Mouse (Mus musculus): ENCODE measurements at regions not wholly inside any gene's neighbourhood (a gene's known extent, or its start where the extent isn't known, plus 50 kb on each side); places are given as distances from the start of the nearest gene placed in this dataset.
A peak's percentile ranks its signal among the peaks of the same experiment; 100 is the strongest.

DNA sequence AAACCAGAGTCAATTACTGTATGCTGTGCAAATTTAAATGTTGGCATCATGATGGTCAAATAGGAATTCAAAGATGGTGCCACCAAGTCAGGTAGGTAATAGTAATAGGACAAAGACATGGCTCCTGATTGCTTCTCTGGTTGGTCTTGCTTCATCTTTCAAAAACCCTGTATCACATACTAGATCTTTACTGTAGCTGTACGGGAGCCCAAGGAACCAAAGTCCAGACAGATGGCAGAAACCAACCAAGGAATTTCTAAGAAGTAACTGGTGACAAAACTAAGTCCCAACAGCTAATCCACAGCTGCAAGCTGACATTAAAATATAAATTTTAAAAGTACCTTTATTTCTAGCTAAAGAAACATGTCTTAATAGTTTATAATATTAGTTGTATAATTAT, 131.7 kb upstream of the Cxxc4 start:
- ATAC-seq: no peak
- in situ Hi-C loops (cut with MboI; ENCODE audit: low pct_unique_long_range_greater_than_20kb): no loop called here
- CTCF ChIA-PET: no interaction called here
- H3K27me3 ChIP-seq: no peaks in the 10 kb centered on the region
- TF ChIP-seq CTCF (IDR thresholded peaks at IDR 0.05): no peak
- POLR2A ChIA-PET: no interaction called here
- no peak for DNase-seq (ENCODE audit: low read depth, low spot score)

DNA sequence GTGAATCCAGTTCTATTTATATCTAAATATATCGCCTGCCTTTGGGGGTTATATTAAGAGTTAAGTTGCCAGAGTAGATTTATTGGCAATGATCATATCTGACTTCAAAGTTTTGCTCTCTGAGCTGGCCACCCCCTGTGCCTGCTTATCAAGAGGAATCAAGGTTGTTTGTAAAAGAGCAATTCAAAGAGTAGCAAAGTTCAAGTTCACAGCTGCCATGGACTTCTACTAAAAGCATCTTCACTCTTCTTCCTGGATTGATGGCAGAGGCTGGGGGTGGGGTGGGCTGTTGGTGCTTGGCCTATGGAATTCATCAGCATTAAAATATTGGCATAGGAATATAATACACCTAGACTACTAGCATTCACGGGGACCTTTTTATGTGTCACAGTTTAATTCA, 131.2 kb upstream of the Cxxc4 start:
- CTCF ChIA-PET: no interaction called here
- in situ Hi-C loops (cut with MboI; ENCODE audit: low pct_unique_long_range_greater_than_20kb): no loop called here
- no peaks in the 10 kb centered on the region for H3K27me3 ChIP-seq
- no peak for ATAC-seq
- no peak for TF ChIP-seq CTCF (IDR thresholded peaks at IDR 0.05)
- no peak for DNase-seq (ENCODE audit: low read depth, low spot score)
- POLR2A ChIA-PET: no interaction called here

DNA sequence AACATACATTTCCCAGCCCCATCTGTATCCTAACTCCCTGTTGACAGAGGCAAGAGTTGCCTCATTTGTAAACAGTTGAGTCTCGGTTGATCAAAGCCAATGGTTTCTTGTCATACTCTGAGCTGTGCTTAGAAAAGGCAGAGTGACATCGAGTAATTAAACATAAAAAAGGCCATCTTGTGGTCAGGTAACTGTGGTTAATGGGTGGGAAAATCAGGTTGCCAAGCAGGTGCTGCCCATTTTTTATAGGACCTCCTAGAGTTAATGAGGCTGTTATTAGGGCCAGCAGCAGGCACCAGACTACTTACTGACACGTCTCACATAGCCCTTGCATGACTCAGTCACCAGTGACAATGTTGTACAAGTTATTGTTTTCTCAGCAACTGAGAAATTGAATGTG, 130.7 kb upstream of the Cxxc4 start:
- no peak for TF ChIP-seq CTCF (IDR thresholded peaks at IDR 0.05)
- ATAC-seq (peak; percentile 33), DNase-seq (ENCODE audit: low read depth, low spot score) (no peak)
- H3K27me3 ChIP-seq: no peaks in the 10 kb centered on the region
- CTCF ChIA-PET: no interaction called here
- POLR2A ChIA-PET: interaction anchor here (0.6 kb wide), 1 partner anchor 130 kb away, joined by 5 read pairs; no protein-coding TSS in a partner anchor
- in situ Hi-C loops (cut with MboI; ENCODE audit: low pct_unique_long_range_greater_than_20kb): no loop called here

DNA sequence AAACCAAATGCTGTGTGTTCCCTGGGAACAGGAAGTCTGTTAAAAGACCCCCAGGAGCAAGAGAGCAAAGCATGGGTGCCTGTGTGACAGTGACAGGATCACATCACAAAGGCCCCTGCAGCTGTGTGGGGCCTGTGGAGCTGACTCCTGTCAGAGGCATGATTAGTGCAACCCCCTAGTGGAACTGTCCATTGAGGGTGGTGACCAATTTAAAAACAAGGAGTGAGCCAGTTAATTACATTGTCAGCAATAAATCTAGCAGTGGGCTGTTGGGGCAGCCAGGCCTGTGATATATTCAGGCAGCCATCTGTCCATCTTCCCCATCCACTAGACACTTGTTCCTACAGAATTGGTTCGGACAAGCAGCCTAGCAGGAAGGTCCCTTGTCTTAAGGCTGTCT, 121.8 kb upstream of the Cxxc4 start:
- H3K27me3 ChIP-seq: no peaks in the 10 kb centered on the region
- in situ Hi-C loops (cut with MboI; ENCODE audit: low pct_unique_long_range_greater_than_20kb): no loop called here
- no peak for ATAC-seq
- DNase-seq (ENCODE audit: low read depth, low spot score): no peak
- TF ChIP-seq CTCF (IDR thresholded peaks at IDR 0.05): no peak
- ChIA-PET CTCF (no interaction called here), POLR2A (no interaction called here)

DNA sequence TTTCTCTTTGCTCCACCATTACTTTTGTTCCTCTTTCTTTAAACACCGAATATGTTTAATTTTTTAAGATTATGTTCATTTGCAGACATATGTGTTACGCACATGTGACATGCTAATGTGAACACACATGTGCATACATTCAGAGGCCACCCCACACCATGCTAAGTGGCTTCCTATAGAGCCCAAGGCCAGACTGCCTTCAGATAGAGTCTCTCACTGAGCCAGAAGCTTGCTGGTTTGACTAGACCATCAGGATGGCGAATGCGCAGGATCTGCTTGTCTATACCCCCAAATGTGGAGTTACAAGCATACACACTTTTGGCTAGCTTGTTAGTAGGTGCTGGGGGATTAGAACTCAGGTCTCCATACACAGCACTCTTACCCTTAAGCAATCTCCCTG, 121.3 kb upstream of the Cxxc4 start:
- DNase-seq (ENCODE audit: low read depth, low spot score) (no peak), ATAC-seq (no peak)
- no peak for TF ChIP-seq CTCF (IDR thresholded peaks at IDR 0.05)
- in situ Hi-C loops (cut with MboI; ENCODE audit: low pct_unique_long_range_greater_than_20kb): no loop called here
- ChIA-PET CTCF (no interaction called here), POLR2A (no interaction called here)
- H3K27me3 ChIP-seq: no peaks in the 10 kb centered on the region

DNA sequence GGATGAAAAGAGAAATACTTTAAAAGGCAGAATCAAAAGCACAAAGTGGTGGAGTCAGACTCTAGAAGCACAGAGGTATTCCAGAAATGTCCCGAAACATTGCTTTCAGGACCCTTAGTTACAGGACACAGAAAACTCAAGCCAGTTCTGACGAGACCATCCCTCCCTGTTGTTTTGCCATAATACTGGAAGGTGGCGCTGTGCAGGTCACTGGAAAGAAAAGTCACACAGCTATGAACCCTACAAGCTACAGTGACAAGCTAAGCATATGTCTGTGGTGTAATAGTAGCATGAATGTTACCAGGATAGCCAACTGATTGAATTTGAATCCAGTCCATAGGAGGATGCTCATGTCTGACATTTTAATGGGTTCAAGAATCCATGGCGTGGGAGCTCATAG, 117.4 kb upstream of the Cxxc4 start:
- H3K27me3 ChIP-seq: no peaks in the 10 kb centered on the region
- in situ Hi-C loops (cut with MboI; ENCODE audit: low pct_unique_long_range_greater_than_20kb): no loop called here
- no peak for ATAC-seq
- no peak for TF ChIP-seq CTCF (IDR thresholded peaks at IDR 0.05)
- ChIA-PET POLR2A (no interaction called here), CTCF (no interaction called here)
- DNase-seq (ENCODE audit: low read depth, low spot score): no peak

DNA sequence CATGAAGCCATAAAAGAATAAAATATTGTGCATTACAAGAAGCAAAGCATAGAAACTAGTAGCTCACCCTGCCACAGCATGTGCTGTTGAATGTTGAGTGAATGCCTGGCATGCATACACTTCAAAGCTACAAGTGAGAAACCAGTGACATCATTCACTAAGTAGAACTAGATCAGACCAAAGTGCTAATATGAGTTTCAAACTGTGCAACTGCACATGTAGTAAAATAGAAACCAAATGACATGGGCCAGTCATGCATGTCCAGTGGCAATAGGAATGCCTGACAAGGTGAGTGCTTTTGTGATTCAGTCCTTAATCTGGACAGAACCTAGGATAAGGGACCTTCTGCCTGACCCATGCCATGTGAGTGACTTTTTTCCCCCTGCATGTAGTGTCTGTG, 111.3 kb upstream of the Cxxc4 start:
- TF ChIP-seq CTCF (IDR thresholded peaks at IDR 0.05): no peak
- DNase-seq (ENCODE audit: low read depth, low spot score) (no peak), ATAC-seq (no peak)
- ChIA-PET CTCF (interaction anchor here (1.6 kb wide), 1 partner anchor 10 kb away, joined by 5 read pairs; no protein-coding TSS in a partner anchor), POLR2A (no interaction called here)
- in situ Hi-C loops (cut with MboI; ENCODE audit: low pct_unique_long_range_greater_than_20kb): no loop called here
- H3K27me3 ChIP-seq: no peaks in the 10 kb centered on the region

DNA sequence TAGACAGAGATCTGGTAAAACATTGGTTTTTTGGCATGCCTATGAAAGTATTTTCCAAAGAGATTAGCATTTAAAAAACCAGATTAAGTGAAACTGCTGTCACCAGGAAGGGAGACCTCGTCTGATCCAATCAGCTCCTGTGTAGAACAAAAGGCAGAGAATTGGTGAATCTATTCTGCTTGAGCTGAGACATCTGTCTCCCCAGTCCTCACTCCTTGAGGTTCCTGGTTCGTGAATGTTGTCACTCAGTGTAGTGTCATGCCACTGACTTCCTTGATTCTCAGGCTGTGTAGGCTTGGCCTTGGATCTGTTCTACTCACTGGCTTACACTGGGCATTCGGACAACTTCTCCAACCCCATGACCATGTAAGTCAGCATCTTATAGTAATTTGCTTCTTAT, 105.9 kb upstream of the Cxxc4 start:
- H3K27me3 ChIP-seq: no peaks in the 10 kb centered on the region
- ChIA-PET CTCF (interaction anchor here (0.6 kb wide), 1 partner anchor 8 kb away, joined by 3 read pairs; no protein-coding TSS in a partner anchor), POLR2A (no interaction called here)
- no peak for ATAC-seq
- in situ Hi-C loops (cut with MboI; ENCODE audit: low pct_unique_long_range_greater_than_20kb): no loop called here
- no peak for DNase-seq (ENCODE audit: low read depth, low spot score)
- no peak for TF ChIP-seq CTCF (IDR thresholded peaks at IDR 0.05)

DNA sequence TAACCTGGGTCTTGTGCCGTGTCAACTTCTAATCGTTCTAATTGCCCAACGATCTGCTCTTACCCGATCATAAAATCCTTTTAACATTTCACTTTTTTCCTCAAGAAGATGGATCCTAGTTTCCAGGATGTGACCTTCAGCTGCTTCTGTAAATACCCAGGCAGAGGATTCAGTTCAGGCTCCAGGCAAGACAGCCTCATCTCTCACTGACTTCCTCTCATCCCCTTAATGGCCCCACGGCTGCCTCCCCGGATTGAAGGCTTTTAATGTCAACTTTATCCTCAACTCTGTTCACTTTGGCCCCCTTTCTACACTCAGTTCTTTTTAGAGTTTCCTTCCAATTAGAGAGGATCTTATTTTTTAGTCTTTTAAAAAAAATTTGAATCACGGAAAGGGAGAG, 91.0 kb upstream of the Cxxc4 start:
- ATAC-seq (no peak), DNase-seq (ENCODE audit: low read depth, low spot score) (no peak)
- CTCF ChIA-PET: no interaction called here
- in situ Hi-C loops (cut with MboI; ENCODE audit: low pct_unique_long_range_greater_than_20kb): no loop called here
- TF ChIP-seq CTCF (IDR thresholded peaks at IDR 0.05): no peak
- POLR2A ChIA-PET: no interaction called here
- H3K27me3 ChIP-seq: no peaks in the 10 kb centered on the region

DNA sequence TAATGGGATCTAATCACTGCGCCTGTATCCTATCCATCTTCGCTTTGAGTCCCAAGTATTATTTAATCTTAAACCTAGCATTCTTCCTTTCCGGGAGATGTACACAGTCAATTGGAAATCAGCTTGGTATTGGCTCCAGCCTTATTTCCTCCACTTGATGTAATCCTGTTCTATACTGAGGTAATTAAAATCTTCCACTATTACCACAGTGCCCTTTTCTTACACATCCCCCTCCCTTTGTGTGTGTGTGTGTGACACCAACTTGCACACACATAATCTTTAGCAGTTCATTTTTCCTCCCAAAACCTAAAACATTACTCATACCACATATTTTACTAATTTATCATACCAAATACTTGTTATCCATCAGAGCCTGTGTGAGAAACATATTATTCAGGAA, 90.3 kb upstream of the Cxxc4 start:
- in situ Hi-C loops (cut with MboI; ENCODE audit: low pct_unique_long_range_greater_than_20kb): no loop called here

DNA sequence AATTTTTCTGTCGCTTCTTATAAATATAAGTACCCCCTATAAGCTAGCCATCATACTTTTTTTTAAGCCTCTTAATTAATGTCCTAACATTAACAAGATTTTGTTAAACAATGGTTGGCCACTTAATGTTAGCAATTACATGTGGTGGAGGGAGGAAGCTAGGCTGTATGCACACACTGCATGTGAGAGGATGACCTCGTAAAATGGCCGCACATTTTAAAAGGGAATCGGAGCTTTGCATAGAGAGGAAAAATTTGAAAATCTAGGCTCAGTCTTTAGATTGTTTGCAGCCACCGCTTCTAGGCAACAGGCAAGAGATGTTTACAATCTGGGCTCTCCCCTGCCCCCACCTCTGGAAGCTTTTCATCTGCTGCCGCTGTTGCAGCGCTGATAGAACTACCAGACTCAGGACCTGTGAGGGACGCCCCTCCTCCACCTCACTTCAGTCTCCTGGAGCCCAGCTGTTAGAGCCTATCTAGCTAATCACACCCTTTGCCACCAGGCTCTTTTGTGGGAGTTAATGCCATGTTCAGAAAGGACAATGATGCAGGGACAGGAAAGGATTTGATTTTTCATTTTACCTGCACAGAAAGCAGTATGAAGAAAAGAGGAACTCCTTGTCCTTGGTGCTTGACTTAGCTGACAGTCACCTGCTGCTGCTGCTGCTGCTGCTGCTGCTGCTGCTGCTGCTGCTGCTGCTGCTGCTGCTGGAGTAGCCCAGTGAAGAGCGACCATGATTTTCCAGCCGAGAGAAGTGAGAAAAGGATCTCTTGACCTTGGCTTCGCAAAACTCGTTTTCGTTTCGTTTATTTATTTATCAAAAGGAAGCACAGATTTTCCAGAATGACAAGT, 89.7 kb upstream of the Cxxc4 start:
- in situ Hi-C loops (cut with MboI; ENCODE audit: low pct_unique_long_range_greater_than_20kb): no loop called here

More for the DNA sequence above, 90.3 kb upstream of the Cxxc4 start:
- no peaks in the 10 kb centered on the region for H3K27me3 ChIP-seq
- ChIA-PET POLR2A (no interaction called here), CTCF (no interaction called here)
- no peak for TF ChIP-seq CTCF (IDR thresholded peaks at IDR 0.05)
- no peak for DNase-seq (ENCODE audit: low read depth, low spot score)
- no peak for ATAC-seq

DNA sequence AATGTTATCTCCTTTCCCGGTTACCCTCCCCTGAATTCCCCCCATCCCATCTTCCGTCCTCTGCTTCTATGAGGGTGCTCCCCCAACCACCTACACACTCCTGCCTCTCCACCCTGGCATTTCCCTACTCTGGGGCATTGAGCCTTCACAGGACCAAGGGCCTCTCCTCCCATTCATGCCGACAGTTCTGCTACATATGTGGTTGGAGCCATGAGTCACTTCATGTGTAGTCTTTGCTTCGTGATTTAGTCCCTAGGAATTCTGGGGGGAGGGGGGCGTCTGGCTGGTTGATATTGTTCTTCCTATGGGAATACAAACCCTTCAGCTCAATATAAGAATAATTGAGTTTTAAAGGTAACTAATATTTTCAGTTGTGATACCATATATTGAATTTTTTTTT, 74.0 kb upstream of the Cxxc4 start:
- ChIA-PET POLR2A (interaction anchor here (0.8 kb wide), 1 partner anchor 20 kb away, joined by 3 read pairs; no protein-coding TSS in a partner anchor), CTCF (interaction anchor here (1.1 to 1.4 kb wide), 2 partner anchors 27 to 284 kb away, joined by 3 read pairs; no protein-coding TSS in a partner anchor)
- in situ Hi-C loops (cut with MboI; ENCODE audit: low pct_unique_long_range_greater_than_20kb): no loop called here
- no peaks in the 10 kb centered on the region for H3K27me3 ChIP-seq
- no peak for TF ChIP-seq CTCF (IDR thresholded peaks at IDR 0.05)
- DNase-seq (ENCODE audit: low read depth, low spot score): no peak
- no peak for ATAC-seq

More for the DNA sequence above, 89.7 kb upstream of the Cxxc4 start:
- H3K27me3 ChIP-seq: no peaks in the 10 kb centered on the region
- no peak for TF ChIP-seq CTCF (IDR thresholded peaks at IDR 0.05)
- ChIA-PET CTCF (no interaction called here), POLR2A (no interaction called here)
- ATAC-seq (no peak), DNase-seq (ENCODE audit: low read depth, low spot score) (no peak)
